Mouse (Mus musculus) liver (tissue): ENCODE measurements at regions not wholly inside any gene's neighbourhood (a gene's known extent, or its start where the extent isn't known, plus 50 kb on each side); places are given as distances from the start of the nearest gene placed in this dataset.

Experiments
- DNase-seq: peaks from one replicate; pipeline ENCODE4 v3.0.0-alpha.2; 2020; ENCODE audit warnings: mixed read lengths

- DNase-seq, result no peak
Observed at GRCm38 (mm10) chr7:82921722-82922121, 54.6 kb downstream of the Mex3b start.

GRCm38 (mm10) chr7:82923220-82924071 lies 56.3 kb downstream of the Mex3b start:
- no peak for DNase-seq

GRCm38 (mm10) chr7:82924092-82924491 lies 57.0 kb downstream of the Mex3b start:
- no peak for DNase-seq

- no peak for DNase-seq
Observed at GRCm38 (mm10) chr7:82938311-82938710, 71.2 kb downstream of the Mex3b start.

GRCm38 (mm10) chr7:82939536-82939935 lies 72.4 kb downstream of the Mex3b start:
- DNase-seq, result no peak

GRCm38 (mm10) chr7:82943376-82943775 lies 76.2 kb downstream of the Mex3b start:
- DNase-seq, result no peak

GRCm38 (mm10) chr7:82943797-82944196 lies 76.7 kb downstream of the Mex3b start:
- DNase-seq, result no peak

- DNase-seq, result no peak
Observed at GRCm38 (mm10) chr7:82949372-82949771, 82.2 kb downstream of the Mex3b start.

GRCm38 (mm10) chr7:82957208-82957977 lies 90.3 kb downstream of the Mex3b start:
- DNase-seq, result no peak

GRCm38 (mm10) chr7:82970599-82970998 lies 103.5 kb downstream of the Mex3b start:
- no peak for DNase-seq

GRCm38 (mm10) chr7:82971244-82971643 lies 104.1 kb downstream of the Mex3b start:
- no peak for DNase-seq

- DNase-seq, result no peak
Observed at GRCm38 (mm10) chr7:82972214-82973006, 105.3 kb downstream of the Mex3b start.

- DNase-seq, result no peak
Observed at GRCm38 (mm10) chr7:82990708-82991107, 123.6 kb downstream of the Mex3b start.

- no peak for DNase-seq
Observed at GRCm38 (mm10) chr7:82993136-82993535, 126.0 kb downstream of the Mex3b start.

GRCm38 (mm10) chr7:82998848-82999247 lies 131.7 kb downstream of the Mex3b start:
- DNase-seq, result no peak

GRCm38 (mm10) chr7:83007540-83007939 lies 140.4 kb downstream of the Mex3b start:
- no peak for DNase-seq

GRCm38 (mm10) chr7:83012145-83012544 lies 145.0 kb downstream of the Mex3b start:
- DNase-seq, result no peak

GRCm38 (mm10) chr7:83014725-83015690 lies 147.9 kb downstream of the Mex3b start:
- no peak for DNase-seq

GRCm38 (mm10) chr7:83015756-83016155 lies 148.6 kb downstream of the Mex3b start:
- no peak for DNase-seq

GRCm38 (mm10) chr7:83016566-83016965 lies 149.4 kb downstream of the Mex3b start:
- DNase-seq, result no peak

GRCm38 (mm10) chr7:83020584-83020983 lies 153.5 kb downstream of the Mex3b start:
- no peak for DNase-seq

GRCm38 (mm10) chr7:83023990-83024389 lies 156.9 kb downstream of the Mex3b start:
- no peak for DNase-seq
